Mouse (Mus musculus): ENCODE measurements at regions not wholly inside any gene's neighbourhood (a gene's known extent, or its start where the extent isn't known, plus 50 kb on each side); places are given as distances from the start of the nearest gene placed in this dataset.

DNA sequence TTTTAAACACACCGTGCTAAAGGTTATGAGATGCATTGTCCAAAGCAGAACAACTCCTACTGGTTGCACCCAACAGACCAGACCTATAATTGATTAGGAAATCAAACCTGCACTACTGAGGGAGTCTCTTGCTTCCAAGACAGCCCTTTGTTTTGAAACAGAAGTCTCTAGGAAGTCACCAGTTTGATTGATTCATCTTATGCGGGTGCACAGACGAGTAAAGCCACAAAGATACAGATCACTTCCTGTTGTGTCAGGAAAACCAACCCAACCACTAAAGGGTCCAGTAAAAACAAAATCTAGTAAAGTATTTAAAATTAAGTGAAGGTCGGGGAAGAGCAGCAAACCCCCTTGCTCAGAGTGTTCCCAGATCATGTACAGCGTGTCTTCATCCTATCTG, 58.3 kb upstream of the N6amt1 start:
- DNase-seq: no peak

DNA sequence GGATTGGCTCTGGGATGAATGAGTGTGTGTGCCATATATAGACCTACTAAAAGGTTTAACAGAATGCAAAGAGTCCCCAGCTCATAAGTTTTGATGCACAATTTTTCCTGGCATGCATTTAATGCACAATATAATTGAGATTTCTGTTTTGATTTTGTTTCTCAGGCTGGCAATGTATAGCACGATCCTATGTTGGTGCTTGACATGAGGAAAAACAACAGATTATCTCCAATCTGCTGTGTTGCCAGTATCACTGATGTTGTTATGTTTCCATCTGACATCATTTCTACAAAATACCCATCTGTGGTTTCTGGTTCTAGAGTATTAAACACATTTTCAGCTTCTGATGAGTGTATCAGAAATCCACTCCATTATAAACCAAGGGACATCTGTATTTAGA, 61.2 kb upstream of the N6amt1 start:
- DNase-seq: no peak

DNA sequence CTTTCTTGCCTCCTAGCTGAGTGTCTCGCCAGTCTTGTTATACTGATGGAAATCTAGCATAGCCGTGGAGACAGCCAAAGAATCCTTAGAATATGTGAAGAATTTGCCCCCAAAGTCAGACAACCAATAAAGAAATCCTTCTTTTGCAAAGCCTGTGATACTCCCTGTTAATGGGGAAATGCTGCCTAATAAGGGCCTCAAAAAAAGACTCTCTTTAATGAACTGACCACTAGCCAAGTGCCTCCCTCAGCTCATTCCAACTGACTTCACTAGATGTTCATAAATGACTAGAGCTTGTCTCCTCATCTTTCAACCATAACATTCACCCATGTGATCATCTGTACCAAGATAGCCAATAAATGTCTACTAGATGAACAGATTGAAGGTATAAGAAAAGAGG, 62.3 kb upstream of the N6amt1 start:
- DNase-seq: no peak

- peak; percentile 54 for DNase-seq
Measured at GRCm38 (mm10) chr16:87285639-87286038, 68.3 kb upstream of the N6amt1 start.

- peak; percentile 25 for DNase-seq
Measured at GRCm38 (mm10) chr16:87284835-87285510, 69.0 kb upstream of the N6amt1 start.

- no peak for DNase-seq
Measured at GRCm38 (mm10) chr16:87278518-87278917, 75.5 kb upstream of the N6amt1 start.

DNA sequence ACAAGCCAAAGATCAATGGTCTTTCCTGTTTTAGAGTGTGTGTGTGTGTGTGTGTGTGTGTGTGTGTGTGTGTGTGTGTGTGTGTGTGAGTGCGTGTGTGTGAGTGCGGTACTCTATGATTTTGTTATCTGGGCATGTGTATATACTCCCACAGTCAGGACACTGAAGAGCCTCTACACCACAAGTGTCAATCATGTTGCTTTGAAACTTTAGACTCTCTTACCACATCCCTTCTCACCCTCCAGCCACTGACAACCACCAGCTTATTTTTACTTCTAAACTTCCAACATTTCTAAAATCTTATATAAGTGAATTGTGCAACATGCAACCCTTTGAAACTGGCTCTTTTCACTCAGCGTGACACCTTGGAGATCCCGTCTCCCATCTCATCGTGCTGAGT, 81.6 kb upstream of the N6amt1 start:
- DNase-seq: no peak

DNA sequence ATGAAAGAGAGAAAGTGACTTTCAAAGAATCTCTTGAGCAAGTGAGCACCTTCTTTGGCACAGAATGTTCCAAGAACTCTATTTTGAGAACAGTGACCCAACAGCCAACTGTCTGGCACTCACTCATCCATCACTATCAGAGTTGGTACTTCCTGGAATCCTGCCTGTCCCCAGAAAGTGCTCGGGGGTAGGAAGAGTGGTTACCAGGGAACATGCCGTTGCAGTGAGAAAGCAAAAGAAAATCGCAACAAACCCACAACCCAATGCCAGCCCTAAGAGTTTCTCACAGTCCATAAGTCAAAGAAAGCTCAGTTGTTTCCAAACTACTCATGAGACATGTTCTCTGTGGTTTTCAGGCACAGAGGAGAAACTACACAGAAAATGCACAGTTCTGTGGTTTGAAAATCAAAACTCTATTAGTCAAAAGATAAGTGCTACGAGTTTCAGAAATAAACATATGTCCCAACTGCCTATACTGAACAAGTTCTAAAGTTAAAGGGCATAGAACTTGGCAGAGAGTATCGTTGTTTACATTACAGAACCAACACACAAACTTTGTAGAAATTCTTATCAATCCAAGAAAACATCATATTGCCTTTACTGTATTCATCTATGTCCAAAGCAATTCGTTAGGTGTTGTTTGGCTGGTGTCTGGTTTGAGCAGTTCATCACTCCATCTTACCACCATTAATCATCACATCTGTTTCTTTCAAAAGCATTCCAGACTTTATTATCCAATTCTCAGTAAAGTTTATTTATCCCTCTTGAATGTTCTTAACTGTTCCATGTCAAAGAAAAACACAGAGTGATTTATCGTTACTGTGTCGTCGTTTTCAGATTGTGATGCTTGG, 85.8 kb upstream of the N6amt1 start:
- DNase-seq: no peak

DNA sequence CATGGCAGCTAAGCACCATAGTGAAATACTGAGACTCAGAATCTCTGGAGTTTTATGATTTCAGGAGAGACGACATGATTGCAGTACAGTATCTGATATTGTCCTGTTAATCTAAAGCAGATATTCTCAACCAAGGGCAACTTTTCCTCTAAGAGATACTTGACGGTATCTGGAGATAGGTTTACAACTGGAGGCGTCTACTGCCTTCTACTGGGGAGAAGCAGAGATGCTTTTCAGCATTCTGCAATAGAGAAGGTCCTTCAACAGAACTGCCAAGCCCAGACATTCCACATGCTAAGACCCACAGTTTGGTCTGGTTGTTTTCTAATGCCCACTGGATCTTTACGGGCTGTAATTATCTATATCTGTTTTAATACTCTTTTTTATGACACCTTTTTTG, 86.5 kb upstream of the N6amt1 start:
- no peak for DNase-seq

GRCm38 (mm10) chr16:87263571-87263970, 90.4 kb upstream of the N6amt1 start:
- peak; percentile 64 for DNase-seq

GRCm38 (mm10) chr16:87263041-87263440, 90.9 kb upstream of the N6amt1 start:
- no peak for DNase-seq

DNA sequence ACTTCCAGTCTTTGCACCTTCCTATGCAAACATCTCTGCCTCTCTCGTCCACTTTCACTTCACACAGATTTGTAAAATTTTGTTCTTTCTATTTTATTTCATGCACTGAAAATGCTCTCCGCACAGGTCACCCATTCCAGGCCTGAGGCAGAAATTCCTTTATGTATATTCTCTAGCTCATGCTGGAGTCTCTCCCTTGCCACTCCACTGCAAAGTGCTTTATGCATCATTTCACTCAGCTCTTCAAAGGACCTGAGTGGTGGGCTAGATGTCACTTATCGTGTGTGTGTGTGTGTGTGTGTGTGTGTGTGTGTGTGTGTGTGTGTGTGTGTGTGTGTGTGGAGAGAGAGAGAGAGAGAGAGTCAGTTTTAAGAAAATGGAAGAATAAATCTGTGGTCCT, 91.5 kb upstream of the N6amt1 start:
- no peak for DNase-seq

GRCm38 (mm10) chr16:87261527-87261926, 92.5 kb upstream of the N6amt1 start:
- DNase-seq: peak; percentile 79

DNA sequence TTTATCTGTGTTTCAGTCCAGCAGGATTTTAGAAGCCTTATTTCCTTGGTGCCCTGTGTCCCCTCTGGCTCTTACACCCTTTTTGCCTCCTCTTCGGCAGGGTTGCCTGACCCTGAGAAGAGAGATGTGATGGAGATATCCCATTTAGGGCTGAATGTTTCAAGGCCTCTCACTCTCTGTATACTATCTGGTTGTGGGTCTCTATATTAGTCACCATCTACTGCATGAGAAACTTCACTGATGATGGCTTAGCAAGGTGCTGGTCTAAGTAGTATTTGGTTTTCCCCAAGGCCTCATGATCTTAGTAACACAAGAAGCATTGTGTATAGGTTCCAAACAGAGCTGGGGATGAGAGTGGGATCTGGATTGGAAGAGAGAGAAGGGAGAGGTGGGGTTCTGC, 99.2 kb upstream of the N6amt1 start:
- DNase-seq: no peak

DNA sequence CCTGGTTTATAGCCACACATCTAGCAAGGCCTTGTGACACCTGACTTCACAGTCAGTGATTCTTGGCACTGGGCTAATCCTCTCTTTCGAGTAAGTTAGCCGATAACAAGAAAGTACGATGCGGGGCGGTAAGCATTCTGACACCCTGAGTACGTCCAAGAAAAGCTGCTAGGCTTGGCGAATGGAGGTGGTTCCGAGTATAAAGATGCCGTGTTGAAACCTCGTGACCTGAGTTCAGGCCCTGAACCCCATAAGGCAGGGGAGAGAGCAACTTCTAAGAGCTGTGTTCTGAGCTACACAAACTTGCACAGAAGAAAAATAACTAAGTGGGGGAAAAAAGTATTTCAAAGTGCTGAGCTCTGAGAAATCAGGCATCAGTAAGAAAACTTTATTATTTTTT, 103.5 kb upstream of the N6amt1 start:
- no peak for DNase-seq

GRCm38 (mm10) chr16:87249903-87250302, 104.1 kb upstream of the N6amt1 start:
- DNase-seq: peak; percentile 43

DNA sequence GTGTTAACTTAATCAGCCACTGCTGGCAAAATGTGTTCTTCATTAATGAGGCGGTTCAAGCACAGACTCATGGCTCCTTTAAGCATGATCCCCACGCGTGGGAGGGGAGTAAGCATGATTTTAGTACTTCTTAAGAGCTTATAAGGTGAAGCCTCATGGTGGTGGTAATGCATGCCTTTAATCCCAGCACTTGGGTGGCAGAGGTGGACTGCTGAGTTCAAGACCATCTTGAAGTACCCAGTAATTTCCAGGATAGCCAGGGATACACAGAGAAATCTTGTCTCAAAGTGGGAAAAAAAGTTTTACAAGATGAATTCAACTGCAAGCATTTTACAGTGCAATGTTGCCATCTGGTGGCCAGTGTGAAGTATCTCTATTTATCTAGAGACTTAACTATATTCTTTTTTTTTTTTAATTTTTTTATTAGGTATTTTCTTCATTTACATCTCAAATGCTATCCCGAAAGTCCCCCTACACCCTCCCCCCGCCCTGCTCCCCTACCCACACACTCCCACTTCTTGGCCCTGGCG, 105.4 kb upstream of the N6amt1 start:
- peak; percentile 55 for DNase-seq

- peak; percentile 81 for DNase-seq
Measured at GRCm38 (mm10) chr16:87245933-87246791, 107.8 kb upstream of the N6amt1 start.

- DNase-seq: no peak
Measured at GRCm38 (mm10) chr16:87245441-87245840, 108.5 kb upstream of the N6amt1 start.

DNA sequence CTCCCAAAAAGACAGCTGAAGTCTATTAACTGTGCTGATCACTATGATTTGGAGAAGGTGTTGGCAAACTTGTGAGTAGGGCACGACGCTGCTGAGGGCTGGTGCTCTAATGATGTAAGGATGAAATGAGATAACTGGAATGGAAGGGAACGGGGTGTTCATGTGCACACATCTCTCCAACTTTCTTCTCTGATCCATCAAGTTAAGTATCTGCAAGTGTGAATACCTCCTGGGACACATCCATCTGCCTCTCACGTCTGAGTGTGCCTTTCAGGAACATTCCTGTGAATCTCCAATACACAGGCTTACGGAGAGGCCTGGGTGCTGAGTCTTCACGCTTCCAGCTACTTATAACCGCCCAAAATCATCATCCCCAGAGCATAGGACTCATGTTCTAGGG, 112.0 kb upstream of the N6amt1 start:
- DNase-seq: no peak

- no peak for DNase-seq
Measured at GRCm38 (mm10) chr16:87239105-87239504, 114.9 kb upstream of the N6amt1 start.

DNA sequence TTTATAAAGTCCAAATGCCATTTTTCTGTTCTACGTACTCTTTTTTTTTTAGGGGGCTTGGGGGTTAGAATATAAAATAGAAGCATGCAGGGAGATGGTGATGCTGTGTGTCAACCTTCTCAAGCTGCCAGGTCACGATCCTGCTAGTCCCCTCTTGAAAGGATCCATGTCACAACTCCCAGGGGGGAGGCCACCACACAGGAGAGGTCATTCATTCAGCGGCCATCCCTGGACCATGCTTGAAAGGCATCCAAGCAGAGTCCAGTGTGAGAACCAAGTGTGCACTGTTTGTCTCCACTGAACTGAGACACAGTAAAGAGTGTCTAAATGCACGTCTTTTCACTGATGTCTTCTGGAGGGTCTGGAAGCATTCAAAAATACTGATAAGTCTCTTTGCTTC, 119.8 kb upstream of the N6amt1 start:
- no peak for DNase-seq

DNA sequence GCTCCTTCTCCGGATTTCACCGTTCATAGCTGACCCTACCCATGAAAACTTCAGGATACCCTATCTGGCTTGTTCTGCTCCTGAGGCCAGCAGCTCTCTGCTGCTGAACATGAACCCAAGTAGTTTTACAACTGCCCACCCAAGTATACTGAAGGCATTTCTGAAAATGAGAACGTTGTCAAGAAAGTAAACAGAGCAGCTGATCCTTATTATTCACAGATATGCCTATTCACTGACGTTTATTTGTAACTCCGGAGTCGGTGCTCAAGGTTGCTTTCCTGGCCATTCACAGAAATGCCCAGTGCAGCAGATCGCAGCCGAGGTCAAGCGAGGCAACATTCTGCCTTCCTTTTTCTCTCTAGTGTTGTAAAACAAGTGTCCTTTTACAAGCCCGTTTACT, 128.4 kb upstream of the N6amt1 start:
- no peak for DNase-seq

Measured in kidney, postnatal 14 days (tissue).